Mouse (Mus musculus): Measurements from ENCODE around the gene Lmf1.

GRCm38 (mm10) chr17:25672982-25673381 is 94.1 kb downstream of the Lmf1 start:
- no peak for TF ChIP-seq GATA1 (IDR thresholded peaks at IDR 0.05; ENCODE audit: low read length)
- no peak for TF ChIP-seq TAL1 (IDR thresholded peaks at IDR 0.05; ENCODE audit: low read length)

All from erythroblast, embryonic 14.5 days (primary cell).